Mouse (Mus musculus) midbrain, embryonic 11.5 days (tissue): ENCODE measurements around the gene Ttn. TPM values are rescaled to one million over a fixed set of nuclear protein-coding genes. Genes with fewer than 3 reads are reported as not detected.

Experiments used
- ATAC-seq: fragments of 200-750 bp; cut with Nextera tagmentation; 2 replicates; pipeline ENCODE4 v1.8.0; 2017; ENCODE audit warnings: moderate TSS enrichment, moderate library complexity; ENCODE audit not compliant: low FRiP score
- DNase-seq: peaks from one replicate; pipeline ENCODE4 v3.0.0; 2015; ENCODE audit warnings: low spot score; ENCODE audit errors: missing footprints
- H3K27ac ChIP-seq: fragments of 300-500 bp; sonication (generic); 2 replicates; pipeline ENCODE4 v1.5.1; 2014; ENCODE audit warnings: low read depth, low read length
- H3K27me3 ChIP-seq: fragments of 300-500 bp; sonication (generic); 2 replicates; pipeline ENCODE4 v1.6.1; 2014; ENCODE audit warnings: mild to moderate bottlenecking, low read length, moderate library complexity, mixed read lengths; ENCODE audit not compliant: control insufficient read depth, insufficient read depth
- H3K36me3 ChIP-seq: fragments of 300-500 bp; sonication (generic); 2 replicates; pipeline ENCODE4 v1.6.1; 2014; ENCODE audit warnings: mild to moderate bottlenecking, low read length, moderate library complexity, mixed read lengths; ENCODE audit not compliant: control insufficient read depth, insufficient read depth
- H3K4me1 ChIP-seq: fragments of 300-500 bp; sonication (generic); 2 replicates; pipeline ENCODE4 v1.6.1; 2014; ENCODE audit warnings: low read length; ENCODE audit not compliant: control insufficient read depth, insufficient read depth
- H3K4me2 ChIP-seq: fragments of 300-500 bp; sonication (generic); 2 replicates; pipeline ENCODE4 v1.6.1; 2014; ENCODE audit warnings: mild to moderate bottlenecking, moderate library complexity
- H3K4me3 ChIP-seq: fragments of 300-500 bp; sonication (generic); 2 replicates; pipeline ENCODE4 v1.5.1; 2014; ENCODE audit warnings: low read depth, low read length
- H3K9ac ChIP-seq: fragments of 300-500 bp; sonication (generic); 2 replicates; pipeline ENCODE4 v1.6.1; 2014; ENCODE audit warnings: low read length
- H3K9me3 ChIP-seq: fragments of 300-500 bp; sonication (generic); 2 replicates; pipeline ENCODE4 v1.6.1; 2016; ENCODE audit warnings: low read length; ENCODE audit not compliant: control insufficient read depth
- WGBS: fragments of 180-500 bp; shearing (Covaris S2); extraction: QIAGEN DNeasy Blood & Tissue Kit; methylation state at CpG from one replicate; pipeline ENCODE4 v1.1.7; 2014; 5-methylcytosine and 5-hydroxymethylcytosine counted together
- polyA plus RNA-seq: library from polyadenylated mRNA; unstranded; fragments of >200 nt; fragmentation: Nextera tagmentation; extraction: Ambion mirVana; gene quantifications from 2 replicates; pipeline ENCODE4 v1.2.1, GENCODE M21; 2014

The Ttn gene
- polyA plus RNA-seq, 1 experiment from 2014 or later, result 0.04 TPM

DNA sequence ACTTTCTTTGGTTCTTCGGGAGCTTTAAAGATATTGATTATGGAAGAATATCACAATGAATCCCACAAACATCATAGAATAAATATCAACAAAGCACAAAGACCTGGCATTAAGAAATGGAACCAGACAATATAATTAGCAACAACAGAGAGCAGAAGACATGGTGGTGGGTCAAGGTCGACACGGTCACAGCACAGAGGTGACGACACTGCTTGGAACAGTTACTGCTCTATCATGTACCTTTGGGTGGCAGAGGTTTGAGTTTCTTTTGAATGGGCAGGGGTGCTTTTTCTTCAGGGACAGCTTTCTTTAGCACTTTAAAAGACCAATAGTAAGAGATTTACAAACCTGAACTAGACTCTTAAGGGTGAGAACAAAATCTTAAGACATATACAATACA is 132.3 kb downstream of the Ttn start:
- H3K4me2 ChIP-seq, result no peak overlapping the region
- no peak overlapping the region for H3K9ac ChIP-seq
- no peaks in the 10 kb centered on the region for H3K27me3 ChIP-seq
- H3K4me1 ChIP-seq, result no peaks in the 10 kb centered on the region
- H3K9me3 ChIP-seq, result no peaks in the 10 kb centered on the region
- no peaks in the 10 kb centered on the region for H3K36me3 ChIP-seq
- no peak overlapping the region for H3K4me3 ChIP-seq
- 92% methylated on average over 4 of the region's 4 CpGs for WGBS
- H3K27ac ChIP-seq, result no peak overlapping the region
- ATAC-seq (no peak), DNase-seq (no peak)

DNA sequence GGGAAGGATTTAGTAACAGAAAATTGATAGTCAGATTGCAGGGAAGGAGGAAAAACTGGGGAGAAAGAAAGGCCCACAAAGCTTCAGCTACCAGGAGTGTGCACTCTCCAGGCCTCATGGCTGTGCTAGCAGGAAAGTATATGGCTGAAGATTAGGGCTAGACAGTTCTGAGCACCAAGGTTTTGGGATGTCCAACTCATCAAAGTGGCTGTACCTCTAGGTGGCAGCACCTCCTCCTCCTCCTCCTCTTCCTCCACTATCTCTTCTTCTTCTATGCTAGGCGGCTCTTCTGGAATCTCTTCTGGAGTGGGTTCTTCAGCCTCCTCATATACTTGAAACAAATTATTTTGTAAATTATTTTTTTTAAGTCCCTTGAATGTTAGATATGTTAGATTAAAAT is 139.2 kb downstream of the Ttn start:
- Histone ChIP-seq H3K36me3 (no peaks in the 10 kb centered on the region), H3K4me2 (no peak overlapping the region), H3K27ac (no peak overlapping the region), H3K9ac (no peak overlapping the region), H3K4me3 (no peak overlapping the region), H3K4me1 (no peaks in the 10 kb centered on the region), H3K27me3 (no peaks in the 10 kb centered on the region), H3K9me3 (no peaks in the 10 kb centered on the region)
- 60% methylated on average over 1 of the region's 1 CpGs for WGBS
- DNase-seq, result no peak
- ATAC-seq, result no peak

DNA sequence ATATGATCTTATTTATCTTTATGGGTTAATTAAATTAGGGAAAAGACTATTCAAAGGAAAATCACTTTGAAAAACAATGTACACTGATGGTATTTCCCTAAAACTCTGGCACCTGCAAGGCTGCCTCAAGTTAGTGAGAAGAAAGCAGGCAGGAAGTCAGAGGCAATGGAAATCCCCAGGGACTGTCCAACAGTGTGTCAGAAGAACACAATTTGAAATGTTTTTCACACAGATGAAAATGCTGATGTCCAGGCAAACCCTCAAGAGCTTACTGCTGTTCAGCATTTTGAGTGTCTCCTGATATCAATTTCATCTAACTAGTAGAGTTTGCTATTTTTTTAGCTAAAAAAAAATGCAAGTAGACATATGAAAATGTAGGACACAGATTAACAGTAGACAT is 161.9 kb downstream of the Ttn start:
- ATAC-seq, result no peak
- no peak for DNase-seq
- Histone ChIP-seq H3K27ac (no peak overlapping the region), H3K4me3 (no peak overlapping the region), H3K4me2 (no peak overlapping the region), H3K27me3 (no peaks in the 10 kb centered on the region), H3K9ac (no peak overlapping the region), H3K36me3 (no peaks in the 10 kb centered on the region), H3K9me3 (no peaks in the 10 kb centered on the region), H3K4me1 (no peaks in the 10 kb centered on the region)

DNA sequence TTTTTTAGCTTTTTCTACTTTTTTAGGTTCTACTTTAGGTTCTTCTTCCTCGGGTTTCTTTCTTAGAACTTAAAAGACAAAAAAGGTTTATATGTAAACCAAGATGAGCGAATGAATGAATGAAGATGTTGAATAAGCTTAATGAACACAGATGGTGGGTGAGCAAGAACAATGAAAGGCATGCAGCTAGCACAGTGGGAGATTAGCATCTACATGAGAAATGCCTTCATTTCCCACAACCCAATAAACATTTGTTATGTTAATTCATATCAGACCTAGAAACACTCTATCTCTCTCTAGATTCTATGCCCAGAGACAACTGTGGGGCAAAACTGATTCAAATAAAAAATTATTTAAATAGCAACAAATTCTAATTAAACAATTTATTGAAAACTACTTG is 164.6 kb downstream of the Ttn start:
- no peak overlapping the region for H3K4me3 ChIP-seq
- no peak overlapping the region for H3K4me2 ChIP-seq
- DNase-seq (no peak), ATAC-seq (no peak)
- H3K9me3 ChIP-seq, result no peaks in the 10 kb centered on the region
- WGBS, result 11% methylated on average over 2 of the region's 2 CpGs
- no peaks in the 10 kb centered on the region for H3K27me3 ChIP-seq
- H3K9ac ChIP-seq, result no peak overlapping the region
- no peaks in the 10 kb centered on the region for H3K36me3 ChIP-seq
- H3K4me1 ChIP-seq, result no peaks in the 10 kb centered on the region
- H3K27ac ChIP-seq, result no peak overlapping the region

DNA sequence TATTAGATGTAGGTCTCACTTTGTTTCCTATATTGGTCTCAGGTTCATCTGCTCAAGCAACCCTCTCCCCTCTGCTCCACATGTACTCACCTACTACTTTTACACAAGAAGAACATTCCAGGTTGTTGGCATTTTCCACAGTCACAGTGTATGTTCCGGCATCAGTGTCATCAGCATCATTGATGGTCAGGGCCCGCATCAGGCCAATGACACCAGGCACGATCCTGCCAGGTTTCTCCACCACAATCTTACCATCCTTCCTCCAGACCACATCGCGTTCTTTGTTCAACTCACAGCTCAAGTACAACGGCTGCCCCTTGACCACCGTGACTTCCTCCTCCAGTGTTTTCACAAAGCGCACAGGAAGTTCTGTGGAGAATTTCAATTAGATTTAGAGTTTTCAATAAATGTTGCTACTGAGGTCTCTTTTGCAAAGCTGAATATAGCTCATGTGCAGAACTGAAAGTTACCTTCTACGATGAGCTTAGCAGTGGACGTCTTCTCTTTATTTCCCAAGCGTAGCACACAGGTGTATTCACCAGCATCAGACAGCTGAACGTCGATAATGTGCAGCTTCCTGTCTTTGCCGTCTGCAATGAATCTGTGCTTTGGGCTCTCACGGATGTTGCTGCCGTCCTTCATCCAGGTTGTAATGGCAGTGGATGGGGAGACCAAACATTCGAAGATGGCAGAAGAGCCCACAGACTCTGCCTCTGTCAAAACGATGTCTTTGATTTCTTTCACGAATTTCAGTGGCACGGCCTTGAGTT is 168.1 kb downstream of the Ttn start:
- ATAC-seq, result no peak
- Histone ChIP-seq H3K4me2 (no peak overlapping the region), H3K27me3 (no peaks in the 10 kb centered on the region), H3K9me3 (no peaks in the 10 kb centered on the region), H3K4me1 (no peaks in the 10 kb centered on the region), H3K9ac (no peak overlapping the region), H3K27ac (no peak overlapping the region), H3K36me3 (no peaks in the 10 kb centered on the region), H3K4me3 (no peak overlapping the region)
- WGBS, result 93% methylated on average over 20 of the region's 20 CpGs
- DNase-seq, result no peak

DNA sequence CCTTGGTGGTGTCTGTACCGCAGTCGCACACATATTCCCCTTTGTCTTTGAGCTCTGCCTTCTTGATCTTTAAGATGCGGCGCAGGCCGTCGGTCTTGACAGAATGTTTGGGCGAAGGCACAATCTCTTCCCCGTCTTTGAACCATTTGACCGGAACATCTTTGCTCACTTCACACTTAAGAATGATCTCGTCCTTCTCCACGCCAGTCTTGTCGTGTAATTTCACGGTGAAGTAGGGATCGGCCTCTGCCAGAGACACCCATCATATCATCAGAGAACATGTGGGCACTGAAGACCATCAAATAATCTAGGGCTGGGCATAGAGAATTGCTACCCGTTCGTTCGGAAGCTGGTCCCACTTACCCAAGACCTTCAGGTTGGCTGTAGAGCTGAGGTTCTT is 171.2 kb downstream of the Ttn start:
- H3K9ac ChIP-seq, result no peak overlapping the region
- no peaks in the 10 kb centered on the region for H3K9me3 ChIP-seq
- no peaks in the 10 kb centered on the region for H3K36me3 ChIP-seq
- H3K4me1 ChIP-seq, result no peaks in the 10 kb centered on the region
- DNase-seq (no peak), ATAC-seq (no peak)
- H3K4me3 ChIP-seq, result no peak overlapping the region
- no peaks in the 10 kb centered on the region for H3K27me3 ChIP-seq
- WGBS, result 94% methylated on average over 17 of the region's 17 CpGs
- no peak overlapping the region for H3K27ac ChIP-seq
- H3K4me2 ChIP-seq, result no peak overlapping the region

DNA sequence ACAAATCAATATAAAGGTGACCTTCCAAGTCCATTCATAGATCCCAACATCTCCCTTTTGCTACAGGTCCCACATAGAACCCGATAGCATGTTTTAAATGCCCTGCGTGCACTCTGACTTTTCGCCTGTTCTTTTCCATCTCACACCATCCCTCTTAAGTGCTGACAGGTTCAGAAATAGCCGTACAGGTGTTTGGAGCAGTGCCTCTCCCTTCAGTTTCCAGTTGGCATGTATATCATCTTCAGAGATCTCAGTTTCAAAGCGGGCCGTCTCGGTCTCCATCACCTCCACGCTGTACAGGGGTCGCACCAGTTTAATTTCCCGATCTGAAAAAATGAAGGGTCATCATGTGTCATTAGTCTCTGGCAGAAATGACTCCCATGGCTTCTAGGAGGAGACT is 174.0 kb downstream of the Ttn start:
- Histone ChIP-seq H3K9ac (no peak overlapping the region), H3K4me2 (no peak overlapping the region), H3K27me3 (no peaks in the 10 kb centered on the region), H3K9me3 (no peaks in the 10 kb centered on the region), H3K36me3 (no peaks in the 10 kb centered on the region), H3K4me1 (no peaks in the 10 kb centered on the region), H3K4me3 (no peak overlapping the region), H3K27ac (no peak overlapping the region)
- ATAC-seq, result no peak
- no peak for DNase-seq
- 95% methylated on average over 10 of the region's 10 CpGs for WGBS

DNA sequence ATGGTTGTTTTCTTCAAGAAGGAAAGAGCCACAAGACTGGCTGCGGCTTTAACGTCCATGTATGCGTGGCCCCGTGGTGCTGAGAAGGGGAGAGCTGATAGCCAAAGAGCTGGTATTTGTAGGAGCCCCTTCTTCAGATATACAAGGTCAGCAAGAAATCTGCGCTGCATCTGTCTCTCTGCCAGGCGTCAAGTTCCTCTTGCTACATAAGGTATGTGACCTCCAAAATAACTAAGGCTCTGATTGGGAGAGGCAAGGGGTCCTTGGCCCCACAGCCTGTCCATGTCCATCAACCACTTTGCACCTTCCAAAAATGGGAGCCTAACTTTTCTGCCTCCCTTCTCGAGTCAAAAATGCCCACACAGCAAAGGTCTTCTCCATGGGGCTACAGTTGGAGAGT is 175.1 kb downstream of the Ttn start:
- H3K27me3 ChIP-seq, result no peaks in the 10 kb centered on the region
- 89% methylated on average over 7 of the region's 7 CpGs for WGBS
- H3K9me3 ChIP-seq, result no peaks in the 10 kb centered on the region
- H3K4me1 ChIP-seq, result no peaks in the 10 kb centered on the region
- H3K36me3 ChIP-seq, result no peaks in the 10 kb centered on the region
- no peak for DNase-seq
- no peak overlapping the region for H3K27ac ChIP-seq
- ATAC-seq, result no peak
- no peak overlapping the region for H3K9ac ChIP-seq
- H3K4me3 ChIP-seq, result no peak overlapping the region
- no peak overlapping the region for H3K4me2 ChIP-seq

DNA sequence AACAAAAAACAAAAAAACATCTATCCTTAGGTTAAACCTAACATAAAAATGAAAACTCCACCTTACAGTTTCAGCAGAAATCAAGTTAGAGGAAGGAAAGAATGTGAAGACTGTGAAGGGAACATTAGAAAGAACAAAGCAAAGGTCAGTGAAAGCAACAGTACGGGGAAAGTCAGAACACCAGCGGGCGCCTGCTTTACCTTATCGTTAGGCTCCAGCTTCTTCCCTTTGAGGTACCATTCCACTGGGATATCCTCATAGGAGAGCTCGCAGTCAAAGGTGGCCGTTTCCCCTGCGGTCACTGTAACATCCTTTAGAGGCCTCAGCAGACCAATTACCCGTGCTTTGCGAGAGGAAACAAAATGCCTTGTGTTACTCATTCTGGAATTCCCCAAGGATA is 175.5 kb downstream of the Ttn start:
- ATAC-seq (no peak), DNase-seq (no peak)
- Histone ChIP-seq H3K36me3 (no peaks in the 10 kb centered on the region), H3K9ac (no peak overlapping the region), H3K4me2 (no peak overlapping the region), H3K27ac (no peak overlapping the region), H3K9me3 (no peaks in the 10 kb centered on the region), H3K27me3 (no peaks in the 10 kb centered on the region), H3K4me3 (no peak overlapping the region), H3K4me1 (no peaks in the 10 kb centered on the region)
- WGBS, result 86% methylated on average over 9 of the region's 9 CpGs
